Mouse (Mus musculus) midbrain, embryonic 13.5 days (tissue): ENCODE measurements around the gene Tyk2. TPM values are rescaled to one million over a fixed set of nuclear protein-coding genes. Genes with fewer than 3 reads are reported as not detected.

Source experiments
- ATAC-seq: fragments of 200-750 bp; cut with Nextera tagmentation; 2 replicates; pipeline ENCODE4 v1.8.0; 2017; ENCODE audit warnings: mild to moderate bottlenecking, moderate TSS enrichment, moderate library complexity
- H3K27ac ChIP-seq: fragments of 300-500 bp; sonication (generic); 2 replicates; pipeline ENCODE4 v1.5.1; 2015; ENCODE audit warnings: inconsistent platforms, mild to moderate bottlenecking, moderate library complexity
- H3K27me3 ChIP-seq: fragments of 300-500 bp; sonication (generic); 2 replicates; pipeline ENCODE4 v1.6.1; 2015; ENCODE audit warnings: mild to moderate bottlenecking, inconsistent platforms
- H3K36me3 ChIP-seq: fragments of 300-500 bp; sonication (generic); 2 replicates; pipeline ENCODE4 v1.6.1; 2015; ENCODE audit warnings: mild to moderate bottlenecking, inconsistent platforms
- H3K4me1 ChIP-seq: fragments of 300-500 bp; sonication (generic); replicated peaks from 2 replicates; pipeline ENCODE4 v1.6.1; 2015; ENCODE audit warnings: inconsistent platforms
- H3K4me2 ChIP-seq: fragments of 300-500 bp; sonication (generic); replicated peaks from 2 replicates; pipeline ENCODE4 v1.6.1; 2015; ENCODE audit warnings: moderate library complexity, mild to moderate bottlenecking, inconsistent platforms
- H3K4me3 ChIP-seq: fragments of 300-500 bp; sonication (generic); replicated peaks from 2 replicates; pipeline ENCODE4 v1.5.1; 2015; ENCODE audit warnings: mild to moderate bottlenecking, inconsistent platforms
- H3K9ac ChIP-seq: fragments of 300-500 bp; sonication (generic); replicated peaks from 2 replicates; pipeline ENCODE4 v1.6.1; 2015; ENCODE audit warnings: mild to moderate bottlenecking, inconsistent platforms
- H3K9me3 ChIP-seq: fragments of 300-500 bp; sonication (generic); 2 replicates; pipeline ENCODE4 v1.6.1; 2016; ENCODE audit warnings: mild to moderate bottlenecking, inconsistent platforms
- WGBS: fragments of 180-500 bp; shearing (Covaris S2); methylation state at CpG from one replicate; pipeline ENCODE4 v1.1.7; 2015; 5-methylcytosine and 5-hydroxymethylcytosine counted together
- polyA plus RNA-seq: library from polyadenylated mRNA; unstranded; fragments of >200 nt; fragmentation: Nextera tagmentation; extraction: Ambion mirVana; gene quantifications from 2 replicates; pipeline ENCODE4 v1.2.1, GENCODE M21; 2015

The Tyk2 gene
- polyA plus RNA-seq, 1 experiment from 2014 or later: 11.5 TPM

- peaks cover 74% of the 10 kb centered on the region for H3K27me3 ChIP-seq
- no peak overlapping the region for H3K27ac ChIP-seq
- no peak for ATAC-seq
- no peak overlapping the region for H3K9ac ChIP-seq
- H3K9me3 ChIP-seq: no peaks in the 10 kb centered on the region
- H3K36me3 ChIP-seq: no peaks in the 10 kb centered on the region
- H3K4me3 ChIP-seq: peak overlapping the region; percentile 9; the same call in 1 of the 2 replicates
- WGBS: 2% methylated on average over 26 of the region's 26 CpGs
- peaks cover 48% of the 10 kb centered on the region for H3K4me1 ChIP-seq
- H3K4me2 ChIP-seq: peak overlapping the region; percentile 66
Measured at GRCm38 (mm10) chr9:21164072-21164471, 33.0 kb upstream of the Tyk2 start.

GRCm38 (mm10) chr9:21163086-21164050 is 32.3 kb upstream of the Tyk2 start:
- no peak for ATAC-seq
- no peaks in the 10 kb centered on the region for H3K9me3 ChIP-seq
- no peak overlapping the region for H3K27ac ChIP-seq
- no peak overlapping the region for H3K9ac ChIP-seq
- peaks cover 69% of the 10 kb centered on the region for H3K27me3 ChIP-seq
- no peak overlapping the region for H3K4me3 ChIP-seq
- 35% methylated on average over 11 of the region's 11 CpGs for WGBS
- peaks cover 41% of the 10 kb centered on the region for H3K4me1 ChIP-seq
- H3K4me2 ChIP-seq: no peak overlapping the region
- H3K36me3 ChIP-seq: no peaks in the 10 kb centered on the region

DNA sequence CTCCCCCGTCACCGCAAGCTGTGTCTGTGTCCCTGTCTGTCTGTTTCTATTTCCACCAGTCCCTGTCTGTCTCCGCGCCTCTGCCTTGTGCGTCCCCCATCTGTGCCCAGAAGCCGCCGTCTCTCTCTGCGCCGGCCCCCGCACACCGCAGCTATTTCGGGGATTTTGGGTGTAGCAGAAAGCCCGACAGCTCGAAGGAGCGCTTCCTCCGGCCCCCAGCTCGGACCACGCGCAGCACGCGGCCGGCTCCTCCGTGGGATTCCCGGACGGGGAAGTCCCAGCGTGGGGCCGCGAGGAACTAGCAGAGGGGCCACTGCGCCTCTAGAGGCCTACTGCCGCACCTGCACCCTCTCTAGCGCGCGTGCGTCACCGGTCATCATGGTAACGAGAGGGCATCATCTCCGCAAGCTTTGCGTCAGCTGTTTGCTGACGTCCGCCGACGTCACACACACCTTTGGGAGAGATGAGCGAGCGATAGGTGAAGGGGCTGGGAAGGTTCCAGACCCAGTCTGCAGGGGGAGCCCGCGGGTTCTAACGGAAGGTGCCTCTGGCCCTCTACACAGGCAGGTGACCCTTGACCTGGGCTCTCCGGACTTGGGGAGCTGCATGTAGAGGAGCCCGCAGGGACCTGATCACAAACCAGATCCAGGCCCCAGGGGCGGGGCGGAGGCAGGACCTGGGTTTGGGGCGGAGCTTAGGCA is 30.3 kb upstream of the Tyk2 start:
- Histone ChIP-seq H3K4me2 (peak overlapping the region; percentile 76), H3K4me1 (peaks cover 31% of the 10 kb centered on the region), H3K27ac (no peak overlapping the region), H3K27me3 (peaks cover 49% of the 10 kb centered on the region), H3K36me3 (no peaks in the 10 kb centered on the region), H3K4me3 (peak overlapping the region; percentile 56), H3K9ac (peak overlapping the region; percentile 72), H3K9me3 (no peaks in the 10 kb centered on the region)
- peak; percentile 59 for ATAC-seq
- 1% methylated on average over 52 of the region's 52 CpGs for WGBS

GRCm38 (mm10) chr9:21154787-21155186 is 23.7 kb upstream of the Tyk2 start:
- no peaks in the 10 kb centered on the region for H3K9me3 ChIP-seq
- H3K27me3 ChIP-seq: peaks cover 15% of the 10 kb centered on the region
- no peak for ATAC-seq
- H3K4me2 ChIP-seq: no peak overlapping the region
- H3K4me1 ChIP-seq: peaks cover 17% of the 10 kb centered on the region
- 94% methylated on average over 3 of the region's 3 CpGs for WGBS
- no peak overlapping the region for H3K4me3 ChIP-seq
- H3K27ac ChIP-seq: no peak overlapping the region
- no peak overlapping the region for H3K9ac ChIP-seq
- no peaks in the 10 kb centered on the region for H3K36me3 ChIP-seq

DNA sequence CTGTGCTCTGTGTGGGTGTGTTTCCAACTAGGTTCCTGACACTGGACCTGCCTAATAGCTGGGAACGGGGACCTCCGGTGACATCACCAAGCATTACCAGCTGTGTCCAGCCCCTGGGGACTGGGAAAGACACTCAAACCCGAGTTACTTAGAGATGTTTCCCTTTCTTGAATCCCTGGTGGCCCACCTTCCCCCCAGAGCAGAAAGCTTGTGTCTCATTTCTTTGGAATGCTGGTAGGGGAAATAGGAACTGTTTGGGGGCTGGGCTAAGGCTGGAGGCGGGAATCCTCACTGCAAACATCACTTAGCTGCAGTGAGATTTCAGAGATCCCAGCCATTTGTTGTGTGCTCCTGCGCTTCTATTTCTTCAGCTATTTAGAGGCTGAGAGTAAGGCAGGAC is 22.8 kb upstream of the Tyk2 start:
- Histone ChIP-seq H3K27ac (no peak overlapping the region), H3K36me3 (no peaks in the 10 kb centered on the region), H3K9ac (0 out of 2 replicates have a peak overlapping the region, but pooled peaks have one; percentile 28), H3K4me2 (peak overlapping the region; percentile 42), H3K27me3 (peaks cover 15% of the 10 kb centered on the region), H3K4me3 (peak overlapping the region; percentile 14; the same call in 1 of the 2 replicates), H3K9me3 (no peaks in the 10 kb centered on the region), H3K4me1 (peaks cover 22% of the 10 kb centered on the region)
- 22% methylated on average over 5 of the region's 5 CpGs for WGBS
- no peak for ATAC-seq

DNA sequence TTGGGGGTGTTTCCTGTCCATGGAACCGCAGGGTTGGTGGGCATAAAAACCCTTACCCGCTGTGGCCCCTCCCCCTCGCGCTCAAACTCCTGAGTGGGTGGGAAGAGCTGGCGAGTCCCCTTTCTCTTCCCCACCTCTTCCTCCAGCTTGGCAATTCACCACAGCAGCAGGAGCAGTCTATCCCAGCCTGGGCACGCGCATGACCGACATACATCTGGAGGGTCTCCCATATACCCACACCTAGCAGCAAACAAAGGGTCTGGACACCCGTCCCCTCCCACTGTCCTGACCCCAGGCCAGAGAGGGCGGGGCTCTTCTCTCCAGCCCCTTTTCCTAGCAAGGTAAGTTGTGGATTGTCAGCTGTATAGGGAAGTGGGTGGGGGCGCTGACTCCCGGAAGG is 22.3 kb upstream of the Tyk2 start:
- 0 out of 2 replicates have a peak overlapping the region, but pooled peaks have one; percentile 28 for H3K9ac ChIP-seq

GRCm38 (mm10) chr9:21152715-21153114 is 21.7 kb upstream of the Tyk2 start:
- Histone ChIP-seq H3K4me3 (no peak overlapping the region), H3K4me1 (peaks cover 34% of the 10 kb centered on the region), H3K9ac (no peak overlapping the region), H3K9me3 (no peaks in the 10 kb centered on the region), H3K27me3 (peaks cover 15% of the 10 kb centered on the region), H3K4me2 (peak overlapping the region; percentile 42), H3K27ac (no peak overlapping the region), H3K36me3 (no peaks in the 10 kb centered on the region)
- WGBS: 3% methylated on average over 11 of the region's 11 CpGs
- no peak for ATAC-seq

More for the DNA sequence above, 22.3 kb upstream of the Tyk2 start:
- ATAC-seq: no peak
- Histone ChIP-seq H3K4me3 (peak overlapping the region; percentile 14; the same call in 1 of the 2 replicates), H3K27me3 (peaks cover 15% of the 10 kb centered on the region), H3K27ac (no peak overlapping the region), H3K4me1 (peaks cover 27% of the 10 kb centered on the region), H3K4me2 (peak overlapping the region; percentile 42), H3K9me3 (no peaks in the 10 kb centered on the region), H3K36me3 (no peaks in the 10 kb centered on the region)
- WGBS: 7% methylated on average over 12 of the region's 12 CpGs

- ATAC-seq: peak; percentile 98
- WGBS: 3% methylated on average over 54 of the region's 56 CpGs
Measured at GRCm38 (mm10) chr9:21149654-21150419, 18.8 kb upstream of the Tyk2 start, which contains the start of gene Cdc37. Gene Cdc37 (minus strand): TSS chr9:21149982.

DNA sequence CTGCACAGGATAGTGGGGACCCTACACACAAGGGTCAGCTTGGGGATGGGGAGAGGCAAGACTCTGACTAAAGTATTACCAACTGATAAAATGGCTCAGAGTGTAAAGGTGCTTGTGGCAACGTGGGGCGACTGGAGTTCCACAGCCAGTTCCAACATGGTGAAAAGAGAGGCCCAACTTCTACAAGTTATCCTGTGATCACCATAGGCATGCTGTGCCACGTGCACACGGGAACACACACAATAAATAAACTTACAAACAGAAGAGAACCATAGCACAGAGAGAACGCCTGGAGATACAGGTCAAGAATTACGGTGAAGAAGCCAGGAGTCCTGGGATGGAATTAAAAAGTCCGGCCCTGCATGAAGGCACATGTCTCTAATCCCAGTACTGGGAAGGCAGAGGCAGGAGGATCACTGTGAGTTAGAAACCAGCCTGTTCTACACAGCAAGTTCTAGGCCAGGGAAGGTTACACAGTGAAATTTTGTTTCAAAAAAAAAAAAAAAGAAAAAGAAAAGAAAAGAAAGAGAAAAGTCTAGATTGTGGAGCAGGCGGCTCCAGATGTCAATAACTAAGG is 18.1 kb upstream of the Tyk2 start:
- peaks cover 48% of the 10 kb centered on the region for H3K4me1 ChIP-seq
- ATAC-seq: no peak
- WGBS: 7% methylated on average over 8 of the region's 8 CpGs

More at GRCm38 (mm10) chr9:21149654-21150419, 18.8 kb upstream of the Tyk2 start, which contains the start of gene Cdc37:
- H3K36me3 ChIP-seq: peaks cover 11% of the 10 kb centered on the region
- peak within 1 kb of the TSS; percentile 93 for H3K9ac ChIP-seq
- H3K27me3 ChIP-seq: peaks cover 15% of the 10 kb centered on the region
- H3K9me3 ChIP-seq: no peaks in the 10 kb centered on the region
- H3K27ac ChIP-seq: peak within 1 kb of the TSS; percentile 74
- H3K4me3 ChIP-seq: peak within 1 kb of the TSS; percentile 91
- peak within 1 kb of the TSS; percentile 89 for H3K4me2 ChIP-seq
- peaks cover 48% of the 10 kb centered on the region for H3K4me1 ChIP-seq

GRCm38 (mm10) chr9:21148427-21148826 is 17.4 kb upstream of the Tyk2 start:
- peak overlapping the region; percentile 91 for H3K4me3 ChIP-seq
- ATAC-seq: no peak

More for the DNA sequence above, 18.1 kb upstream of the Tyk2 start:
- Histone ChIP-seq H3K9me3 (no peaks in the 10 kb centered on the region), H3K4me3 (peak overlapping the region; percentile 91), H3K36me3 (peaks cover 18% of the 10 kb centered on the region), H3K27me3 (peaks cover 14% of the 10 kb centered on the region), H3K4me2 (peak overlapping the region; percentile 89), H3K9ac (peak overlapping the region; percentile 93), H3K27ac (peak overlapping the region; percentile 74)

GRCm38 (mm10) chr9:21146722-21147121 is 15.7 kb upstream of the Tyk2 start:
- Histone ChIP-seq H3K4me3 (peak overlapping the region; percentile 8; the same call in 1 of the 2 replicates), H3K27ac (no peak overlapping the region), H3K27me3 (no peaks in the 10 kb centered on the region), H3K36me3 (peaks cover 39% of the 10 kb centered on the region), H3K4me1 (peaks cover 33% of the 10 kb centered on the region), H3K4me2 (peak overlapping the region; percentile 36), H3K9me3 (no peaks in the 10 kb centered on the region), H3K9ac (peak overlapping the region; percentile 21)
- 53% methylated on average over 10 of the region's 10 CpGs for WGBS
- no peak for ATAC-seq

More at GRCm38 (mm10) chr9:21148427-21148826, 17.4 kb upstream of the Tyk2 start:
- Histone ChIP-seq H3K36me3 (peaks cover 22% of the 10 kb centered on the region), H3K27ac (no peak overlapping the region), H3K4me1 (peaks cover 44% of the 10 kb centered on the region), H3K4me2 (peak overlapping the region; percentile 89), H3K9me3 (no peaks in the 10 kb centered on the region), H3K27me3 (peaks cover 7% of the 10 kb centered on the region; the same call in 1 of the 2 replicates), H3K9ac (peak overlapping the region; percentile 93; the same call in 1 of the 2 replicates)
